Mouse (Mus musculus): ENCODE measurements around the gene 1700008O03Rik.

DNA sequence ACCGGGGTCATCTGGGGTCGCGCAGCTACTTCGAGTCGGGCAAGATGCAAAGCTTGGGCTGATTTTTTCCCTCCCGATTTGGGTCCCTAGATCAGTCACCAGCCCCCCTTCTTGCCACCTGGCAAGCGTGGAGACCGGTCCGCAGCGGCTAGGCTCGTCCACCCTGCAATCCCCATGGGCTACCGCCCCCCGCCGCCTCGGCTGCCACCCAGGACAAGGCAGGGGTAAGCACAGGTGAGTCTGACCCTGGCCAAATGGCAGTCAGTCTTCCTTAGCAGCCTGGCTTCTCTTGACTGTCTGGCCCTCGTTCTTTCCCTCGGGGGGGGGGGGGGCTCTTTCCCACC lies 932 bp downstream of the 1700008O03Rik start:
- TF ChIP-seq EP300 (IDR thresholded peaks at IDR 0.05; ENCODE audit: insufficient read depth, low read depth, low read length) (no peak), CTCF (IDR thresholded peaks at IDR 0.05) (no peak), POLR2A (IDR thresholded peaks at IDR 0.05; ENCODE audit: insufficient read depth, low read depth, low read length) (no peak)
